Mouse (Mus musculus) limb, embryonic 12.5 days (tissue): ENCODE data around the gene Rpl14. TPM values are rescaled to one million over a fixed set of nuclear protein-coding genes. Genes with fewer than 3 reads are reported as not detected.
A peak's percentile ranks its signal among the peaks of the same experiment; 100 is the strongest.

ENCODE experiments used
- ATAC-seq: fragments of 200-750 bp; cut with Nextera tagmentation; 2 replicates; pipeline ENCODE4 v1.8.0; 2017; ENCODE audit warnings: low read depth, moderate TSS enrichment; ENCODE audit not compliant: insufficient number of reproducible peaks, insufficient read depth, low FRiP score, low TSS enrichment
- H3K27ac ChIP-seq: fragments of 300-500 bp; sonication (generic); 2 replicates; pipeline ENCODE4 v1.5.1; 2016; ENCODE audit warnings: mild to moderate bottlenecking, moderate library complexity
- H3K27me3 ChIP-seq: fragments of 300-500 bp; sonication (generic); 2 replicates; pipeline ENCODE4 v1.6.1; 2016; ENCODE audit warnings: mild to moderate bottlenecking, moderate library complexity
- H3K36me3 ChIP-seq: fragments of 300-500 bp; sonication (generic); 2 replicates; pipeline ENCODE4 v1.6.1; 2016; ENCODE audit warnings: mild to moderate bottlenecking, moderate library complexity
- H3K4me1 ChIP-seq: fragments of 300-500 bp; sonication (generic); replicated peaks from 2 replicates; pipeline ENCODE4 v1.6.1; 2016
- H3K4me2 ChIP-seq: fragments of 300-500 bp; sonication (generic); 2 replicates; pipeline ENCODE4 v1.6.1; 2016; ENCODE audit warnings: mild to moderate bottlenecking, moderate library complexity
- H3K4me3 ChIP-seq: fragments of 300-500 bp; sonication (generic); replicated peaks from 2 replicates; pipeline ENCODE4 v1.5.1; 2016; ENCODE audit warnings: mild to moderate bottlenecking
- H3K9ac ChIP-seq: fragments of 300-500 bp; sonication (generic); replicated peaks from 2 replicates; pipeline ENCODE4 v1.6.1; 2016; ENCODE audit warnings: mild to moderate bottlenecking, moderate library complexity
- H3K9me3 ChIP-seq: fragments of 300-500 bp; sonication (generic); 2 replicates; pipeline ENCODE4 v1.6.1; 2016; ENCODE audit warnings: mild to moderate bottlenecking, moderate library complexity
- WGBS: fragments of 180-500 bp; shearing (Covaris S2); methylation state at CpG from one replicate; pipeline ENCODE4 v1.1.7; 2016; 5-methylcytosine and 5-hydroxymethylcytosine counted together
- polyA plus RNA-seq: library from polyadenylated mRNA; unstranded; fragments of >200 nt; fragmentation: Nextera tagmentation; extraction: Ambion mirVana; gene quantifications from 2 replicates; pipeline ENCODE4 v1.2.1, GENCODE M21; 2016

The Rpl14 gene
- polyA plus RNA-seq, 1 experiment from 2014 or later, result 832 TPM

- Histone ChIP-seq H3K36me3 (no peaks in the 10 kb centered on the region), H3K27me3 (0 out of 2 replicates have a peak, but pooled peaks cover 4% of the 10 kb centered on the region), H3K4me1 (peaks cover 18% of the 10 kb centered on the region), H3K4me2 (peak overlapping the region; percentile 87), H3K4me3 (peak overlapping the region; percentile 44), H3K27ac (no peak overlapping the region), H3K9ac (peak overlapping the region; percentile 40; the same call in 1 of the 2 replicates), H3K9me3 (no peaks in the 10 kb centered on the region)
- ATAC-seq, result no peak
- WGBS, result 75% methylated on average over 3 of the region's 3 CpGs
These were observed 12.1 kb downstream of the Rpl14 start for GRCm38 (mm10) chr9:120583314-120583713.

GRCm38 (mm10) chr9:120586546-120586945, 15.3 kb downstream of the Rpl14 start:
- Histone ChIP-seq H3K4me2 (no peak overlapping the region), H3K36me3 (no peaks in the 10 kb centered on the region), H3K9me3 (no peaks in the 10 kb centered on the region), H3K27ac (no peak overlapping the region), H3K9ac (no peak overlapping the region), H3K4me1 (peaks cover 18% of the 10 kb centered on the region), H3K27me3 (0 out of 2 replicates have a peak, but pooled peaks cover 4% of the 10 kb centered on the region), H3K4me3 (no peak overlapping the region)
- 14% methylated on average over 3 of the region's 3 CpGs for WGBS
- no peak for ATAC-seq

- H3K4me3 ChIP-seq, result no peak overlapping the region
- H3K4me1 ChIP-seq, result peaks cover 3% of the 10 kb centered on the region; the same call in 1 of the 2 replicates
- H3K4me2 ChIP-seq, result no peak overlapping the region
- no peak for ATAC-seq
- 0 out of 2 replicates have a peak overlapping the region, but pooled peaks have one; percentile 27 for H3K9ac ChIP-seq
- 6% methylated on average over 9 of the region's 9 CpGs for WGBS
- no peaks in the 10 kb centered on the region for H3K36me3 ChIP-seq
- H3K9me3 ChIP-seq, result no peaks in the 10 kb centered on the region
- H3K27me3 ChIP-seq, result no peaks in the 10 kb centered on the region
- H3K27ac ChIP-seq, result no peak overlapping the region
These were observed 20.2 kb downstream of the Rpl14 start for GRCm38 (mm10) chr9:120591490-120591889.

- Histone ChIP-seq H3K4me2 (no peak overlapping the region), H3K9ac (no peak overlapping the region), H3K36me3 (no peaks in the 10 kb centered on the region), H3K4me3 (no peak overlapping the region), H3K9me3 (no peaks in the 10 kb centered on the region), H3K27ac (no peak overlapping the region), H3K27me3 (no peaks in the 10 kb centered on the region), H3K4me1 (peaks cover 3% of the 10 kb centered on the region; the same call in 1 of the 2 replicates)
- 70% methylated on average over 9 of the region's 9 CpGs for WGBS
- no peak for ATAC-seq
These were observed 22.3 kb downstream of the Rpl14 start for GRCm38 (mm10) chr9:120593383-120594101.

GRCm38 (mm10) chr9:120594839-120595238, 23.6 kb downstream of the Rpl14 start:
- Histone ChIP-seq H3K27ac (no peak overlapping the region), H3K4me3 (no peak overlapping the region), H3K4me2 (no peak overlapping the region), H3K9ac (no peak overlapping the region), H3K27me3 (no peaks in the 10 kb centered on the region), H3K4me1 (peaks cover 3% of the 10 kb centered on the region; the same call in 1 of the 2 replicates), H3K9me3 (no peaks in the 10 kb centered on the region), H3K36me3 (no peaks in the 10 kb centered on the region)
- WGBS, result 54% methylated on average over 6 of the region's 6 CpGs
- ATAC-seq, result no peak

GRCm38 (mm10) chr9:120595306-120595705, 24.1 kb downstream of the Rpl14 start:
- no peak for ATAC-seq
- WGBS, result 73% methylated on average over 4 of the region's 4 CpGs
- no peak overlapping the region for H3K9ac ChIP-seq
- no peaks in the 10 kb centered on the region for H3K27me3 ChIP-seq
- H3K4me3 ChIP-seq, result no peak overlapping the region
- no peak overlapping the region for H3K4me2 ChIP-seq
- no peaks in the 10 kb centered on the region for H3K9me3 ChIP-seq
- no peak overlapping the region for H3K27ac ChIP-seq
- H3K36me3 ChIP-seq, result no peaks in the 10 kb centered on the region
- peaks cover 3% of the 10 kb centered on the region; the same call in 1 of the 2 replicates for H3K4me1 ChIP-seq

- no peak overlapping the region for H3K4me2 ChIP-seq
- H3K36me3 ChIP-seq, result no peaks in the 10 kb centered on the region
- H3K4me3 ChIP-seq, result no peak overlapping the region
- H3K9me3 ChIP-seq, result no peaks in the 10 kb centered on the region
- no peaks in the 10 kb centered on the region for H3K27me3 ChIP-seq
- no peak overlapping the region for H3K9ac ChIP-seq
- H3K27ac ChIP-seq, result no peak overlapping the region; the same call in 1 of the 2 replicates
- peak; percentile 44; the same call in 1 of the 2 replicates for ATAC-seq
- 19% methylated on average over 17 of the region's 17 CpGs for WGBS
- peaks cover 24% of the 10 kb centered on the region for H3K4me1 ChIP-seq
These were observed 30.4 kb downstream of the Rpl14 start for GRCm38 (mm10) chr9:120601488-120602171.

- peaks cover 24% of the 10 kb centered on the region for H3K4me1 ChIP-seq
- ATAC-seq, result peak; percentile 29
- H3K9me3 ChIP-seq, result peaks cover 1% of the 10 kb centered on the region
- H3K4me3 ChIP-seq, result 0 out of 2 replicates have a peak overlapping the region, but pooled peaks have one; percentile 19
- no peaks in the 10 kb centered on the region for H3K27me3 ChIP-seq
- 0 out of 2 replicates have a peak overlapping the region, but pooled peaks have one; percentile 18 for H3K9ac ChIP-seq
- 58% methylated on average over 17 of the region's 17 CpGs for WGBS
- H3K36me3 ChIP-seq, result 0 out of 2 replicates have a peak, but pooled peaks cover under 1% of the 10 kb centered on the region
- H3K4me2 ChIP-seq, result peak overlapping the region; percentile 54
- peak overlapping the region; percentile 81 for H3K27ac ChIP-seq
These were observed 31.1 kb downstream of the Rpl14 start for GRCm38 (mm10) chr9:120602172-120602838.

- H3K9ac ChIP-seq, result 0 out of 2 replicates have a peak overlapping the region, but pooled peaks have one; percentile 18
- peak overlapping the region; percentile 54 for H3K4me2 ChIP-seq
- 2% methylated on average over 23 of the region's 23 CpGs for WGBS
- H3K4me3 ChIP-seq, result peak overlapping the region; percentile 19; the same call in 1 of the 2 replicates
- H3K9me3 ChIP-seq, result peaks cover 8% of the 10 kb centered on the region
- peaks cover 24% of the 10 kb centered on the region for H3K4me1 ChIP-seq
- peak; percentile 73 for ATAC-seq
- H3K27ac ChIP-seq, result peak overlapping the region; percentile 81
- H3K36me3 ChIP-seq, result 0 out of 2 replicates have a peak, but pooled peaks cover 7% of the 10 kb centered on the region
- no peaks in the 10 kb centered on the region for H3K27me3 ChIP-seq
These were observed 31.7 kb downstream of the Rpl14 start for GRCm38 (mm10) chr9:120602839-120603511.

- Histone ChIP-seq H3K4me1 (peaks cover 24% of the 10 kb centered on the region), H3K4me3 (peak overlapping the region; percentile 19), H3K36me3 (0 out of 2 replicates have a peak, but pooled peaks cover 8% of the 10 kb centered on the region), H3K9me3 (peaks cover 14% of the 10 kb centered on the region), H3K9ac (0 out of 2 replicates have a peak overlapping the region, but pooled peaks have one; percentile 23), H3K27me3 (no peaks in the 10 kb centered on the region), H3K27ac (peak overlapping the region; percentile 81), H3K4me2 (peak overlapping the region; percentile 54)
- ATAC-seq, result 0 out of 2 replicates have a peak, but pooled peaks have one; percentile 49
- 4% methylated on average over 10 of the region's 10 CpGs for WGBS
These were observed 32.3 kb downstream of the Rpl14 start for GRCm38 (mm10) chr9:120603512-120603908.
